Mouse (Mus musculus) urinary bladder, postnatal 25 days (tissue): ENCODE measurements around the gene Prpf31.
"Not testable (repeated sequence)": the region's sequence is repeated elsewhere in the genome, so short reads cannot be mapped to it uniquely, and the experiment has no call there.

Experiments used
- DNase-seq: peaks from one replicate; pipeline ENCODE4 v3.0.0; 2022; ENCODE audit warnings: low spot score

Prpf31 gene

DNA sequence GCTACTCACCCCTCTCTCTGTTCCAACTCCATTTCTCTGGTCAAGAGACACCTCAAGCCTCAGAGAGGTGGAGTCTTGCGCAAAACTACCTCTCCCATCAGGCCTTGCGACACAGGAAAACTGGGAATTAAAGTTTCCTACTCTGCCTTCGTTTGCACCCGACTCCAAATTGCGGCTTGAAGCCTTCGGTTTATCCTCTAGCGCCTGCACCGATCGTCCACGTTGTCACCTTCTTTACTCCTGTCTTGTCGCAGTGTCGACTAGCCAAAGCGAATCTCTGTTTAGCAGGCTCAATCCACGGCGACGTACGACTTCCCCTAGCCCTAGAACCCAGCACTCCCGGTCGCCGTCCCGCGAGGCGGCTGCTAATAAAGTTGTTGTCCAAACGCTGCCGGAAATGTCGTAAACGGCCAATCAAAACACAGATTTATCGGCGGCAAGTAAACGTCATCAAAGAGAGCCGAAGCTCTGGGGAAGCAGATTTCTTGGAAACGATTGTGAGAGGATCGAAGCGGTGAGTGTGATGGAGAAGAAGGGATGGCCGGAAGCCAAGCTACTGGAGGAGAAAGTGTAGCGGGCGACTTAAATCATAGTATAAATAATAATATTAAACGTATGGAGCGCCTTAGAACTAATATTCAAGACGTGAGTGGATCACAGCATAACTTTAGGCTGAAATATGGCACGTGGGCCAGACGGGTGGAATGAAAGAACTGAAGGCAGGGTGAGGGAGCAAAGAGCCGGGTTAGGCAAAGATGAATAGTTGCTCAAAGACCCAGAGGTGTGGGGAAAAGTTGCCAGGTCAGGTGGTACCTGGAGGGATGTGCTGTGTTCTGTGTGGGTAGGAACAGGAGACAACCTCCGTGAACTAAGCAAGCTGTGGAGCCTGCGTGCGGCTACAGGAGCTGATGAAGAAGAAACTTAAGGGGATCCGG, at the start of gene Prpf31, which contains the start of gene Tfpt:
Gene Prpf31, plus strand, starts transcription at position 443 of the 935 bp plus-strand sequence.
Gene Tfpt, minus strand, starts transcription at position 387 of the 935 bp plus-strand sequence.
- DNase-seq: peak; percentile 85

DNA sequence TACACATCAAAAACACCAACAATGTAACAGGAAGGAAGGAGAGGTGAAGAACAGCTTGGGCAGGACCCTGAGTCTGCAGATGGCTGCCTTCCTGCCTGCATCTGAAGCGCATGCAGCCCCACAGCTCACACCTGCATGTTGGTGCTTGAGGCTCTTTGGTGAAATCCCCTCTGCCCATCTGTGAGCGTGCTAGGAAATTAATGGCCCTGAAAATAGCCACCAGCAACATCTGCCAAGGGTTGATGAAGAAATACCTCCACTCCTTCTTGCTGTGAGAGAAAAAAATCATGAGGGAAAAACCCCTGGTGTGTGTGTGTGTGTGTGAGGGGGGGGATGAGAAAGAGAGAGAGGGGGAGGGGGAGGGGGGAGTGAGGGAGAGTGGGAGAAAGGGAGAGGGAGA, 49.8 kb upstream of the Prpf31 start:
- DNase-seq: no peak

DNA sequence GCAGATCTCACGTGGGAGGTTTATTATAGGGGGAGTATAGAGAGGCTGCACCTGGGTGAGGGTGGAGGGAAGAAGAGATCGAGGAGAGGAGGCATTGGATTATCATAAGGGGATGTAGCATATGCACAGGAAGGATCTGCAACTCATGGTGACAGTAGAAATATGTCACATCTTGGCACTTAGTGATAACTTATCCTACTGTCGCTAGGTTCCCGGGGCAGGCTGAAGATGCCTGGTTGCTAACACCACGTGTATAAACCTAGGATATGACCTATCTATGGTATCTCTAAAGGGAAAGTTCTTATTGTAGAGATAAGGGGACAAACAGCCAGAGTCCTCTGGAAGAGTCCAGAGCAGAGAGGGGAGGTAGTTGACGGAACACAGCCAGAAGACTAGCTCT, 44.0 kb upstream of the Prpf31 start:
- no peak for DNase-seq

DNA sequence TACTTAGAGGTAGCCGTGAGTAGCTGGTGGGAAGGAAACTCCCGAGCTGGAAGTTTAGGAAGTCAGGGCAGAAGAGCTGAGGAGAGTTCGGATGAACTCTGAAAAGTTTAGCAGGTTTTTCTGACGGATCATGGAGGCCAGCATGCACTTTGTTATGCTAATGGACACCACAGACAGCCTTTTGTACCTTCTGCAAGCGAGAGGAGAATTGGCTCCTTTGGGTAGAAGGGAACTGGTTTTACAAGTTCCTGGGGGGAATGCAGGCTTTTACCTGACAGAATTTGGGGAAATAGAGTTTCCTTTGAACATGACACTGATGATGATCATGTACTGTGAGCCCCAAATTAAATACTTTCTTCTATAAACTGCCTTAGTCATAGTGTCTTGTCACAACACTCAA, 43.5 kb upstream of the Prpf31 start:
- no peak for DNase-seq

DNA sequence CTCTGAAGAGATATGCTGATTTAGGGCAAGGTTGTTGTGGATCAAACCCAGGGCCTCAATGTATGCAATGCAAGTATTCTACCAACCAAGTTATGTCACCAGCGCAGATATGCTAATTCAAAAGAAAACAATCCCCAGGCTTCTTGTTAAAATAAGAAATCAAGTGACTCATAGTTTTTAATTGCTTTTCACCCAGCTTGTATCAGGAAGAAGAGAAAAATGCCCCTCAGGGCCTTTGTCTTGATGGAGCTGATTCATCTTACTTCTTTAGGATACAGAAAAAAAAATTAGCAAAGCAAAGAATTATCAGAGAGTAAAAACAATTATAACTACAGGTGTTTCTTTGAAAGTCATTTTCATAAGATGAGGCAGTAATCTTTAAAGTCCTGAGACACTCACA, 42.5 kb upstream of the Prpf31 start:
- DNase-seq: no peak

DNA sequence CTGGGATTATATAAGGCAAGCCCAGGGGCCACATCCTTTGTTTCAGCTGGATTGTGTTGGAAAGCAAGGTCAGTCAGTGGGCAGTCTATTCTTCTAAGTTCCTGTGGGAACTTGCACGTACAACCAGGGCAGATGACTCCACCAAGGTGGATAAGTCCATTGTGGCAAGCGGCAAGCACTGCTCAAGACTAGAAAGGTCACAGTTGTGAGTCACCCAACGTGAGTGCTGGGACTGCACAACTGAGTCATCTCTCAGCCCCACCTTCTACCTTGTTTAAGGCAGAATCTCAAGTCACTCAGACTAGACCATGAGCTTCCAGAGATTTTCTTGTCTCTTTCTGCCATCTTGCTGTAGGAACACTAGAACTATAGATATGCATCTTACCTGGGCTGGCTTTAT, 39.2 kb upstream of the Prpf31 start:
- DNase-seq: no peak

DNA sequence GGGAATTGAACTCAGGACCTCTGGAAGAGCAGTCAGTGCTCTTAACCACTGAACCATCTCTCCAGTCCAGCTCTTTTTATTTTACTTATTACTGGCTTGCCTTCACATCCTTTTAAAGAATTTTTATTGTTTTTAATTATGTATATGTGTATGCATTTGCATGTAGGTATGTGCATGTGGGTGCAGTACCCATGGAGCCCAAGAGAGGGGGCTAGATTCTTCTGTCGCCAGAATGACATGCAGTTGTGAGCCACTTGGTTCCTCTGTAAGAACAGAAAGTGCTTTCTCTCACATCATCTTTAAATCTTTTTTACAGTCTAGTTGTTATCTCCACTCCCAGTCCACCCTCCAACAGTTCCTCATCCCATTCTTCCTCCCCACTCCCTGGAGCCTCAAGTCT, 38.3 kb upstream of the Prpf31 start:
- DNase-seq: no peak

DNA sequence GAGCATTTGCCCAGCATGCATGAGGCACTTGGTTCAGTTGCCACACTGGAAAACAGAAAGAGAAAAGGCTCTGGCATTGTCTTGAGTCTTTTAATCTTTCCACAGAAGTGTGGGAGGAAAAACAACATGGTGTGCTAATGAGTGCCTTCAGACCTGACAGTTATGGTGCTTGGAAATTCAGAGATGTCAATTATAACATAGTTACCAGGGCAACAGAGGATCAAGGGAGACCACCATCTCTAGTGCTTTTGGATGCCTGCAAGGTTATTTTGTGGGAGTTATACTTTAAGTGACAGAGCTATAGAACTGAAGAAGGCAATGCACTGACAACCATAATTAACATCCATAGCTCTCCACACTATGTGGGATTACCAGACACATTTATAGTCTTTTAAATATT, 35.9 kb upstream of the Prpf31 start:
- DNase-seq: no peak

DNA sequence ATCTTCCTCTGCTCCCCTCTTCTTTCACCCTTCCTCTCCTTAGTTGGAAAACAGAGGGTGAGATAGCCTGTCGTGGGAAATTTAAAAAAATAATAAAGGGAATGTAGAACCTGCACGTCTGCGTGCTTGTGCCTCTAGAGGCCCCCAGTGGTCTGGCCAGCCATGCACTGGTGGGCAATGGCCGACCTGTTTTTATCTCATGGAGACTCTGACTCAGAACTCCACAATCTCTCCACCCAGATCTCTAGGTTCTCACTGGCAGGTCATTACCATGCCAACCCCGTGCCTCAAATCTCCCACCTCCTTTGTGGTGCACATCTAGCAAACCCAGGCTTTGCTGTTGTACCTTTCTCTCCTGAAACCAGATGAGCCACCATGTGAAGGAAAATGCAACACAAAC, 35.1 kb upstream of the Prpf31 start:
- DNase-seq: no peak

DNA sequence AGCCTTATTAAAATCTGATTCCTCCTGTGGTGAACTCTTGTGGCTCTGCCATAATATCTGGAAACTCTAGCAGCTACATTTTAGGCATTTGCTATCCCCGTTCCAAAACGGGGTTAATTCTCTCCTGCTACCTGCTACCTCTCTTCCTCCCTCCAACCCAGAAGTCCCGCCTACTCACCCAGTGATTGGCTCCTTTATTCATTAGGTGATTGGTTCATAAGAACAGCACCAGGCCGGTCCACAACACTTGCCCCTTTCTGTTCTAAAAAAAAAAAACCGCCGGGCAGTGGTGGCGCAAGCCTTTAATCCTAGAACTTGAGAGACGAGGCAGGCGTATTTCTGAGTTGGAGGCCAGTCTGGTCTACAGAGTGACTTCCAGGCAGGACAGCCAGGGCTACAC, 34.6 kb upstream of the Prpf31 start:
- DNase-seq: no peak

DNA sequence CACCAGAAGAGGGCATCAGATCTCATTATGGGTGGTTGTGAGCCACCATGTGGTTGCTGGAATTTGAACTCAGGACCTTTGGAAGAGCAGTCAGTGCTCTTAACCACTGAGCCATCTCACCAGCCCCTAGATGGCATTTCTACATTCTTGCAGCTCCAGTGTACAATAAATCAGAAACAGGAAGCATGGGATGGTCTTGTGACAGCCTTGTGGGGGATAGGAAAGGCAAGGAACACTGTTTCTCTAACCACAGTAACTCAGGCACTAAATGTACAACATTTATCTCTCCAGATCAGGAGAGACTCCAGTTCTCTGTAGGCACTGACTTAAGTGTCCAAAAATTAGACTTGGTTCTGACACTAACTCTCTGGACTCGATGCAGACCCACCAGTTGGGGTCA, 32.0 kb upstream of the Prpf31 start:
- not testable (repeated sequence) for DNase-seq

DNA sequence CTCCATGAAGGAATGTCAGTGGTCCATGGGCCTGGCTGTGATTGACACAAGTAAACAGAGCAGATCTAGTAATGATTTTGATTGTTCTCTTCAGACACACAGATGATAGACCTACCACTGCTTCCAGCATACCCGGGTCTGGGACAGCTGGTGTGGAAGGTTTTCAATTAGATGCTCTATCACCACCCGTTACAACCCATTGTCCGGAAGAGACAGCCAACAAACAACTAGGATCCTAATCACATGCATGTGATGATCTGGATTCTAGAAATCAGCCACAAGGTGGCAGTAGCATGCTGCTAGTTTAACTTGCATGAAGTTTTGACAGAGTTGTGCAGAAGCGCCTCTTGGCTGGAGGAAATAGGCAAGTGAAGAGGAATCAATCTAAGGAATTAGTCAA, 28.7 kb upstream of the Prpf31 start:
- peak; percentile 53 for DNase-seq

DNA sequence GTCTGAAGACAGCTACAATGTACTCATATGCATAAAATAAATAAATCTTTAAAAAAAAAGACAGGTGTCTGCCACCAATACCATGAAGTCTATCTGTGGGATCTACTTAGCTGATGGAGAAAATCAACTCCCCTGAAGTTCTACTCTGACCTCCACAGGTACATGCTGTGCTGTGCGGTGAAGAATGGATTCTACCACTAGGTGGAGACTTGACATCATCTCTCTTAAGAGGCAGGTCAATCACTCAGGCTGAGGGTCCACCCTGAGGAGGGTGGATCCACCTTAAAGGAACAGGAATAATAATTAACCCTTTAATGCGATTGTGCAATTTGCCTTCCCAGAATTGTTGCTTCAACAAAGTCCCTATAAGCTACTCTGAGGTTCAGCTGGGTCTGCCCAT, 23.0 kb upstream of the Prpf31 start:
- no peak for DNase-seq

DNA sequence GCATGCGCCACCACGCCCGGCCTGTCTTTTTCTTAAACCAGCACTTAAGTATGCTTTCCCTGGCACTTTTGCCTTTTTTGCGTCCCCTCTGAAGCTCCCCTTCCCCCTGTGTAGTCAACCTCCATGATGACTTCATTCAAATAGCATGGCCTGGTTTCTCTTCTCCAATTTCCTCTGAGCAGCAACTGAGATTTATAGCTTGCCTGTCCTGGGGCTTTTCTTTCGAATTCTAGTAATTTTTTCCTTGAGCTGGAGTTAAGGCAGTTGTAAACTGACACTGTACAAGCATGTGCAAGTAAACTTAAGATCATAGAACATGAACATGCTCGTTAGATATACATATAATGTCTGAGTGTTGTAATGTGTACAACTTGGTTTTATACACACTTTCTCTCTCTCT, 22.4 kb upstream of the Prpf31 start:
- DNase-seq: no peak

DNA sequence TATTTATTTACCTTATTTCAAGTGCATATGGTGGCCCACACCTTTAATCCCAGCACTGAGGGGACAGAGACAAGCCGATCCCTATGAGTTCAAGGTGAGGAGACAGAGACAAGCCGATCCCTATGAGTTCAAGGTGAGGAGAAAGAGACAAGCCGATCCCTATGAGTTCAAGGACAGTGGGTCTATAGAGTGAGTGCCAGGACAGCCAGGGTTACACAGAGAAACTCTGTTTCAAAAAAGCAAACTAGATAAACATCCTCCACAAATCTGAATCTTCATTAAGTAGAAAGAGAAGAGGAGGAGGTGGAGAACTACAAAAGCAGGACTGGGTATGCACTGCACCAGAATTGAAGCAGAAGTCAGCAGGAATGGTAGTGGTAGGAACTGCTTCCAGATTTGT, 21.1 kb upstream of the Prpf31 start:
- DNase-seq: no peak

DNA sequence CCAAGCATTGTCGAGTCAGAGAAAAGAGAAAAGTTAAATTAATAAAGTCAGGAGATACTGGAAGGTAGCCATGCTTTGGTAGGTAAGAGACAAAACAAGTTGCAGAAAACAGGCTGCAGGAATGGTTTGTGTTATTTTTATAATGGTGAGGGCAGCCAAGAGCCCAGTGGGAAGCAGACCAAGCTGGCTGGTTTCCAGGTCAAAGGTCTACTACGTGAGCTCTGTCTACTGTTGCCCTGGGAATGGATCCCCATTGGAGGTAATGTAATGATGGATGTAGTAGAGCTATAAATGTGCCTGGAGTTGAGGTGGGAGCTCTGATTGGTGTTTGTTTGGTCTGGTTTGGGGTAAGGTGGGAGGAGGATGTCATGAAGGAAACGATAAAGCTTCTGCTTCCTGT, 20.7 kb upstream of the Prpf31 start:
- DNase-seq: no peak

DNA sequence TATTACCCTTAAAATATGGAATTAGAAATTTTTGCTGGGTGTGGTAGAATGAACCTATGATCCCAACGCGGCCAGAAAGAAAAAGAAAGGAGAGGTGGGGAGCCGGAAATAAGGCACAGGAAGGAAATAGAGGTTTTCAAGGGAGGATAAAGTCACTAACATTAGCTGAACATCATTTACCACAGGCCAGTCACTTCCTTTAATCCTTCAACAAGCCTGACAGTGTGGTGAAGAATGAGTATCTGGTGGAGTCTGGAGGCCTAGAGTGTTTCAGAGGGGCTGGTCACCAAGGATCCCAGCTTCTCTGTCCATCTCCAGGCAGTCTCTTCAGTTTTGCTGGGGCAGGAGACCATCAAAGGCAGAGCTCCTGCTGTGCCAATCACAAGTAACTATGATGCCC, 19.3 kb upstream of the Prpf31 start:
- no peak for DNase-seq

DNA sequence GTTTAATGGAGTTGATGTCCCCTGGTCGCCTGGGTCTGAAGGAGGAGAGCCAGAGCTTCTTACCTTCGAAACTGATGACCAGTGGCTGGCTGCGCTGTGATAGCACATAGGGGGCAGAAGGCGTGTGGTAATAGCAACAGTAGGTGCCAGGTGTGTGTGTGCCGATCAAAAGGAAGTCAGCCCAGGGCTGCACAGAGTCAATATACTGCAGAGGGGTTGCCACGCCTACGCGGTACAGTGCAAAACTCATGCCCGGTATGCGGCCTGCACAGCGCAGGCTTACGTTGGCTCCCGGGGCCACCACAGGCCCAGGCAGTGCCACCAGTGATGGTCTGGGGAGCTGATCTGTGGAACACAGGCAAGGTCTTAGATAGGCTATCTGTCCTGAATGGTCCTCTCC, 18.8 kb upstream of the Prpf31 start:
- no peak for DNase-seq

DNA sequence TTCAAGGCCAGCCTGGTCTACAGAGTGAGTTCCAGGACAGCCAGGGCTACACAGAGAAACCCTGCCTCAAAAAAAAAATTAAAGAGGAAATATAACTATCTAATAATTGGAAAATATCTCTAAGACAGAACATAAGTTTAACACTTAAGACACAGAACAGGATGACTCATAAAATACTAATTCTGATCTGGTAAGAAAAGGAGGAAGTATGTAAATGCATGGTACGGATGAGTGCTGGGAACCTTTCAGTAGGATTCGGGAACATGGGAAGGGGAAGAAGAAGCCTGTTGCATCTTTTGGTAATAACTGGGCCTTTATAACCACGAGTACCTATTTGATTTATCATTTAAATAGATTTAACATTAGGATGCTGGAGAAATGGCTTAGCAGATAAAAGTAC, 15.8 kb upstream of the Prpf31 start:
- no peak for DNase-seq

DNA sequence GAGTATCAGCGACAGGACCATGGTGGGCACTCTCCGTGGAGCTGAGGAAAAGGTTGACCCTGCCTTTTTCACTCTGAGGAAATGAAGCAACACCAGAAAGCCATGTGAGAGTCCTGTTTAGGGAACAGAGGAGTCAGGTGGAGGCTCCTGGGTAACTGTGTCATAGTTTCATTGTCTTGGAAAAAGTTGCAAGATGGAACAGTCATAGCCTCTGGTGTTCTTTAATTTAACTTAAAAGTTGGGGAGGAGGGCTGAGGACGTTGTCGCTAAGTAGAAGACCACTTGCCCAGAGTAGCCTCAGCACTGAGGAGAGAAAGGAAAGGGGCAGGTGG, 13.8 kb upstream of the Prpf31 start, which contains the start of gene Oscar:
Gene Oscar, minus strand, starts transcription at position 101 of the 332 bp plus-strand sequence.
- no peak for DNase-seq

DNA sequence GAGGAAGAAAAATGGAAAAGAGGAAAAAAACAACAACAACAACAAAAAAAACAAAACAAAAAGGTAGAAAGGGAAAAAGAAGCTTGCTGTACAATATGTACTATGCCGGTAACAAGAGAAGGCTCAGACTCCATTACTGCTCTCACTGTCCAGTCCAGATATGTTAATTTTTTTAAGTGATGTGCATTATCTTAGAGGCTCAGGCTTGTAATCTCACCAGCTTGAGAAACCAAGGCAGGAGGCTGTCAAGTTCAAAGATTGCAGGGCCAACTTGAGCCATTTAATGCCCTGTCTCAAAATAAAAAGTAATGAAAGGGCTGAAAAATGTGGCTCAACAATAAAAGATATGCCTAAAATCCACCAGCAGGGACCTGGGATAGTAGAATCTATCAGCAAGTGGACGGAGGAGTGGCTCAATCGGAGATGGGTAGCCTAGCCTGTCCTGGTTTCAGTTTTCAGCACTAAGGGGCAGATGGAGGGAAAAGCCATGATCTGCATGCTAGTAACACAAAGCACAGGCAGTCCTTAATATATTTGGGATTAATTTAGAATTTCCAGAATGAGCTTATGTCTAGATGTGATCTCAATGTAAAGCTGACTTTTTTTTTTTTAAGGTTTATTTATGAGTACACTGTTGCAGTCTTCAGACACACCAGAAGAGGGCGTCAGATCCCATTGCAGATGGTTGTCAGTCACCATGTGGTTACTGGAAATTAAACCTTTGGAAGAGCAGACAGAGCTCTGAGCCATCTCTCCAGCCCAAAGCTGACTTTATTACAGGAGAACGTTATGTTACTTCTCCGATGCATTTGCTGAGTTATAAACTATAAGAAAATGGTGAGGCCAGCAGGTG, 13.2 kb upstream of the Prpf31 start:
- no peak for DNase-seq

DNA sequence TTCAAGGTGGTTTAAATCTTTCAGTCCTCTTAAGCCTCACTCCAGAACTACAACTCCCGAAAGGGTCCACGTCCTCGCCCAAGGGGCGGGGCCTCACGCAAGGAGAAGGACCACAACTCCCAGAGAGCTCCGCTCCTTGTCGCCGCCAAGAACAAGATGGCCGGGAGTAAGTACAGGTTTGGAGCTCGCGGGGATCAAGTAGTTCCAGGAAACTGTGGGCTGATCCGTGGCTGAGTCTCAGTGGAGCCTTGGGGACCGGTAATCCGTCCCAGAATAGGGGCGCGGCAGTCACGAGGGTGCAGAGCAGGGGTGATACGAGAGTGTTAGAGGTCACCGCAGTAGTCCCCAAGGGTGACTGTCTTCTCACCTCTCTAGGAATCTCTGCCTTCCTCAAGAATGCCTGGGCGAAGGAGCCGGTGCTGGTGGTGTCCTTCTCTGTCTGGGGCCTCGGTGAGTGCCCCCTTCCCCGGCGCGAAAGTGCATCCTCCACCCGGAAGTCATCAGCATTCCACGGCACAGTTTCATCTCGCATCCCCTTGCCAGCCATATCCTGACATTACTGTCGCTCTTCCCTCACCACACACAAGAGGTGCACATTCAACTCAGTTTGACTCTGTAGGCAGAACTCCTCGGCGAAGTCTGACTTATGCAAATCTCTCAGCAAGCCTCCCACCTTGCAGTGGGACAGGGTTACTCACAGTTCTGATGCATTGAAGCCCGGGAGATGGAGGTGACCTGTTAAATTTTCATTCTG, 12.4 kb upstream of the Prpf31 start, which contains the start of gene Ndufa3:
Gene Ndufa3, plus strand, starts transcription at position 132 of the 754 bp plus-strand sequence.
- DNase-seq: peak; percentile 75
